Mouse (Mus musculus): Measurements from ENCODE around the gene Fam171a2. TPM values are rescaled to one million over a fixed set of nuclear protein-coding genes. Genes with fewer than 3 reads are reported as not detected.

Fam171a2 gene
- polyA plus RNA-seq, 1 experiment from 2014 or later, result 4.6 TPM

GRCm38 (mm10) chr11:102438212-102439092 is 9.0 kb downstream of the Fam171a2 start:
- 0 out of 4 replicates have a peak overlapping the region, but pooled peaks of 1 of the 2 experiments have one; percentile 41 for H3K27ac ChIP-seq (replicated peaks in 1 of 2; ENCODE audit: control insufficient read depth in 1 of 2, insufficient read depth in 1 of 2, low read depth in 2 of 2, low read length in 2 of 2)
- H3K36me3 ChIP-seq (ENCODE audit: control insufficient read depth, insufficient read depth, low read length), result peaks cover 86% of the 10 kb centered on the region

GRCm38 (mm10) chr11:102437120-102438061 is 10.1 kb downstream of the Fam171a2 start:
- H3K36me3 ChIP-seq (ENCODE audit: control insufficient read depth, insufficient read depth, low read length), result peaks cover 80% of the 10 kb centered on the region
- H3K27ac ChIP-seq (replicated peaks in 1 of 2; ENCODE audit: control insufficient read depth in 1 of 2, insufficient read depth in 1 of 2, low read depth in 2 of 2, low read length in 2 of 2), result peak overlapping the region; percentile 41 to 47; a peak in 2 of 4 replicates

More at GRCm38 (mm10) chr11:102438212-102439092, 9.0 kb downstream of the Fam171a2 start:
- ATAC-seq (ENCODE audit: insufficient number of reproducible peaks, insufficient read depth, low FRiP score, low read depth), result no peak
- Histone ChIP-seq H3K4me2 (ENCODE audit: low read length) (peak overlapping the region; percentile 96), H3K9me3 (ENCODE audit: control insufficient read depth, low read length) (no peaks in the 10 kb centered on the region), H3K27me3 (ENCODE audit: control insufficient read depth, insufficient read depth, low read length) (no peaks in the 10 kb centered on the region; the same call in 1 of the 2 replicates), H3K4me3 (ENCODE audit: control insufficient read depth in 1 of 2, insufficient read depth in 1 of 2, low read depth in 1 of 2, low read length in 2 of 2) (peak overlapping the region; percentile 52 to 61), H3K9ac (ENCODE audit: low read length) (peak overlapping the region; percentile 74), H3K4me1 (ENCODE audit: control insufficient read depth in 2 of 2, insufficient read depth in 2 of 2, low read length in 2 of 2) (peaks cover 10 to 38% of the 10 kb centered on the region in 2 experiments)
- 15% methylated on average over 77 of the region's 77 CpGs for WGBS

GRCm38 (mm10) chr11:102436471-102436790 is 11.1 kb downstream of the Fam171a2 start:
- H3K27me3 ChIP-seq (ENCODE audit: control insufficient read depth, insufficient read depth, low read length), result no peaks in the 10 kb centered on the region; the same call in 1 of the 2 replicates
- no peaks in the 10 kb centered on the region for H3K9me3 ChIP-seq (ENCODE audit: control insufficient read depth, low read length)
- no peak overlapping the region for H3K9ac ChIP-seq (ENCODE audit: low read length)
- H3K36me3 ChIP-seq (ENCODE audit: control insufficient read depth, insufficient read depth, low read length), result peaks cover 70% of the 10 kb centered on the region
- no peak overlapping the region for H3K27ac ChIP-seq (replicated peaks in 1 of 2; ENCODE audit: control insufficient read depth in 1 of 2, insufficient read depth in 1 of 2, low read depth in 2 of 2, low read length in 2 of 2)
- H3K4me1 ChIP-seq (ENCODE audit: control insufficient read depth in 2 of 2, insufficient read depth in 2 of 2, low read length in 2 of 2), result peaks cover 10 to 41% of the 10 kb centered on the region in 2 experiments
- no peak overlapping the region for H3K4me3 ChIP-seq (ENCODE audit: control insufficient read depth in 1 of 2, insufficient read depth in 1 of 2, low read depth in 1 of 2, low read length in 2 of 2)
- no peak for ATAC-seq (ENCODE audit: insufficient number of reproducible peaks, insufficient read depth, low FRiP score, low read depth)
- H3K4me2 ChIP-seq (ENCODE audit: low read length), result no peak overlapping the region
- WGBS, result 82% methylated on average over 10 of the region's 10 CpGs

More at GRCm38 (mm10) chr11:102437120-102438061, 10.1 kb downstream of the Fam171a2 start:
- Histone ChIP-seq H3K4me3 (ENCODE audit: control insufficient read depth in 1 of 2, insufficient read depth in 1 of 2, low read depth in 1 of 2, low read length in 2 of 2) (peak overlapping the region; percentile 52 to 61), H3K9ac (ENCODE audit: low read length) (peak overlapping the region; percentile 74), H3K4me1 (ENCODE audit: control insufficient read depth in 2 of 2, insufficient read depth in 2 of 2, low read length in 2 of 2) (peaks cover 10 to 38% of the 10 kb centered on the region in 2 experiments), H3K9me3 (ENCODE audit: control insufficient read depth, low read length) (no peaks in the 10 kb centered on the region), H3K27me3 (ENCODE audit: control insufficient read depth, insufficient read depth, low read length) (no peaks in the 10 kb centered on the region; the same call in 1 of the 2 replicates), H3K4me2 (ENCODE audit: low read length) (peak overlapping the region; percentile 96)
- WGBS, result 17% methylated on average over 86 of the region's 87 CpGs
- peak; percentile 11 for ATAC-seq (ENCODE audit: insufficient number of reproducible peaks, insufficient read depth, low FRiP score, low read depth)

GRCm38 (mm10) chr11:102435754-102436470 is 11.6 kb downstream of the Fam171a2 start:
- 84% methylated on average over 18 of the region's 18 CpGs for WGBS
- peaks cover 11 to 45% of the 10 kb centered on the region in 2 experiments for H3K4me1 ChIP-seq (ENCODE audit: control insufficient read depth in 2 of 2, insufficient read depth in 2 of 2, low read length in 2 of 2)
- no peak overlapping the region for H3K27ac ChIP-seq (replicated peaks in 1 of 2; ENCODE audit: control insufficient read depth in 1 of 2, insufficient read depth in 1 of 2, low read depth in 2 of 2, low read length in 2 of 2)
- H3K4me2 ChIP-seq (ENCODE audit: low read length), result no peak overlapping the region
- no peak for ATAC-seq (ENCODE audit: insufficient number of reproducible peaks, insufficient read depth, low FRiP score, low read depth)
- no peaks in the 10 kb centered on the region; the same call in 1 of the 2 replicates for H3K27me3 ChIP-seq (ENCODE audit: control insufficient read depth, insufficient read depth, low read length)
- H3K9me3 ChIP-seq (ENCODE audit: control insufficient read depth, low read length), result no peaks in the 10 kb centered on the region
- H3K9ac ChIP-seq (ENCODE audit: low read length), result no peak overlapping the region
- H3K36me3 ChIP-seq (ENCODE audit: control insufficient read depth, insufficient read depth, low read length), result peaks cover 65% of the 10 kb centered on the region
- no peak overlapping the region for H3K4me3 ChIP-seq (ENCODE audit: control insufficient read depth in 1 of 2, insufficient read depth in 1 of 2, low read depth in 1 of 2, low read length in 2 of 2)

GRCm38 (mm10) chr11:102434816-102435705 is 12.4 kb downstream of the Fam171a2 start:
- Histone ChIP-seq H3K9me3 (ENCODE audit: control insufficient read depth, low read length) (no peaks in the 10 kb centered on the region), H3K4me3 (ENCODE audit: control insufficient read depth in 1 of 2, insufficient read depth in 1 of 2, low read depth in 1 of 2, low read length in 2 of 2) (no peak overlapping the region), H3K4me1 (ENCODE audit: control insufficient read depth in 2 of 2, insufficient read depth in 2 of 2, low read length in 2 of 2) (peaks cover 11 to 45% of the 10 kb centered on the region in 2 experiments), H3K4me2 (ENCODE audit: low read length) (no peak overlapping the region), H3K27me3 (ENCODE audit: control insufficient read depth, insufficient read depth, low read length) (no peaks in the 10 kb centered on the region; the same call in 1 of the 2 replicates), H3K27ac (replicated peaks in 1 of 2; ENCODE audit: control insufficient read depth in 1 of 2, insufficient read depth in 1 of 2, low read depth in 2 of 2, low read length in 2 of 2) (no peak overlapping the region), H3K9ac (ENCODE audit: low read length) (no peak overlapping the region), H3K36me3 (ENCODE audit: control insufficient read depth, insufficient read depth, low read length) (peaks cover 56% of the 10 kb centered on the region)
- 90% methylated on average over 11 of the region's 11 CpGs for WGBS
- ATAC-seq (ENCODE audit: insufficient number of reproducible peaks, insufficient read depth, low FRiP score, low read depth), result no peak

- Histone ChIP-seq H3K36me3 (ENCODE audit: control insufficient read depth, insufficient read depth, low read length) (peaks cover 50% of the 10 kb centered on the region), H3K9ac (ENCODE audit: low read length) (no peak overlapping the region), H3K9me3 (ENCODE audit: control insufficient read depth, low read length) (no peaks in the 10 kb centered on the region), H3K4me2 (ENCODE audit: low read length) (no peak overlapping the region), H3K27me3 (ENCODE audit: control insufficient read depth, insufficient read depth, low read length) (no peaks in the 10 kb centered on the region; the same call in 1 of the 2 replicates), H3K4me3 (ENCODE audit: control insufficient read depth in 1 of 2, insufficient read depth in 1 of 2, low read depth in 1 of 2, low read length in 2 of 2) (no peak overlapping the region), H3K27ac (replicated peaks in 1 of 2; ENCODE audit: control insufficient read depth in 1 of 2, insufficient read depth in 1 of 2, low read depth in 2 of 2, low read length in 2 of 2) (no peak overlapping the region), H3K4me1 (ENCODE audit: control insufficient read depth in 2 of 2, insufficient read depth in 2 of 2, low read length in 2 of 2) (peaks cover 11 to 50% of the 10 kb centered on the region in 2 experiments)
- no peak for ATAC-seq (ENCODE audit: insufficient number of reproducible peaks, insufficient read depth, low FRiP score, low read depth)
- WGBS, result 12% methylated on average over 7 of the region's 7 CpGs
Observed at GRCm38 (mm10) chr11:102434406-102434805, 13.1 kb downstream of the Fam171a2 start.

All from heart, embryonic 14.5 days (tissue).